In genomic region chr16:17740080-17740479, GRCm38 (mm10) we compare ENCODE assay signal across 25 mouse cellular contexts. TPM values are rescaled to one million over a fixed set of nuclear protein-coding genes. Genes with fewer than 3 reads are reported as not detected.
DNase-seq lines count a peak whose midpoint lies in the region; ATAC-seq and TF ChIP-seq lines count a peak whose summit lies in the region.
"Had no signal": no experiment of that assay in that cellular context is flagged by ENCODE, and none has a peak within 500 bp of the region (broad histone marks: within the 10 kb centered on the region; RNA-seq: fewer than 3 reads in every experiment).

No protein-coding gene starts in this region.

- ATAC-seq in liver, postnatal 0 days = peak; percentile 21; the same call in 1 of the 2 replicates
- ATAC-seq: activated CD4-positive, CD25-positive, alpha-beta regulatory T cell, adult 4 months; CD4-positive, CD25-positive, alpha-beta regulatory T cell, adult 4 months; forebrain, embryonic 13.5 days; forebrain, embryonic 15.5 days; forebrain, postnatal 0 days had no signal

- DNase-seq in liver, postnatal 0 days = no peak
- DNase-seq in liver (no peak), 3T3-L1 (ENCODE audit: low read depth, low spot score) (peak; percentile 65), MEL (ENCODE audit: low read depth, low spot score) (no peak)
- DNase-seq in gastrocnemius, adult 2 months = no peak
- no peak for DNase-seq in layer of hippocampus, adult 9-10 months (ENCODE audit: low spot score)
- no peak for DNase-seq in urinary bladder, postnatal 4 days (ENCODE audit: low spot score in 2 of 2)
- DNase-seq: adrenal gland, adult 8-10 months; adrenal gland, postnatal 14 days; adrenal gland, postnatal 36 days; cerebellum, adult 11-12 months; cerebellum, adult 2 months; cerebellum, adult 9-10 months; cerebellum, postnatal 10 days; cerebellum, postnatal 25 days; forebrain, postnatal 0 days had no signal

- H3K4me3 ChIP-seq in liver, postnatal 0 days (ENCODE audit: low read depth, low read length) = no peak overlapping the region
- H3K4me3 ChIP-seq in MEL (ENCODE audit: control insufficient read depth in 1 of 2, insufficient read depth in 1 of 2, low read depth in 2 of 2, low read length in 2 of 2) = no peak overlapping the region
- H3K4me3 ChIP-seq in myocyte = no peak overlapping the region
- H3K4me3 ChIP-seq in gastrocnemius, adult 2 months = no peak overlapping the region
- H3K4me3 ChIP-seq: embryonic facial prominence, embryonic 10.5 days; embryonic facial prominence, embryonic 12.5 days; forebrain, embryonic 13.5 days; forebrain, embryonic 15.5 days had no signal

- H3K79me2 ChIP-seq in MEL (ENCODE audit: control insufficient read depth, insufficient read depth, low read length, poor library complexity) (no peaks in the 10 kb centered on the region), myocyte (ENCODE audit: control insufficient read depth, insufficient read depth) (no peaks in the 10 kb centered on the region)

- no peak overlapping the region for H3K4me2 ChIP-seq in liver, postnatal 0 days (ENCODE audit: low read depth, low read length)
- peak overlapping the region; percentile 29 for H3K4me2 ChIP-seq in myocyte (ENCODE audit: low read depth)
- H3K4me2 ChIP-seq: embryonic facial prominence, embryonic 12.5 days; forebrain, embryonic 13.5 days; forebrain, embryonic 15.5 days had no signal

- 59% methylated on average over 4 of the region's 4 CpGs for WGBS in liver, postnatal 0 days (ENCODE audit: insufficient replicate concordance)

- intact Hi-C loops in gastrocnemius, adult 2 months (cut with DNase I) = no loop called here

- no peak for TF ChIP-seq POLR2A in MEL (IDR thresholded peaks at IDR 0.05; ENCODE audit: control insufficient read depth in 1 of 2, insufficient read depth in 1 of 2, low read depth in 1 of 2, low read length in 2 of 2, poor library complexity in 1 of 2)
- no peak for TF ChIP-seq POLR2A in myocyte (IDR thresholded peaks at IDR 0.05; ENCODE audit: insufficient read length, low read depth)

- H3K27me3 ChIP-seq in liver, postnatal 0 days (ENCODE audit: insufficient read depth, low read length) = 0 out of 2 replicates have a peak, but pooled peaks cover 2% of the 10 kb centered on the region
- H3K27me3 ChIP-seq in MEL (ENCODE audit: control insufficient read depth in 1 of 2, insufficient read depth in 2 of 2, low read length in 2 of 2) (no peaks in the 10 kb centered on the region), myocyte (ENCODE audit: control insufficient read depth, insufficient read depth, insufficient read length) (no peaks in the 10 kb centered on the region)
- H3K27me3 ChIP-seq: forebrain, embryonic 15.5 days had no signal

- no peak for TF ChIP-seq EP300 in liver, postnatal 0 days (IDR thresholded peaks at IDR 0.05; ENCODE audit: low read depth)
- TF ChIP-seq EP300 in MEL (IDR thresholded peaks at IDR 0.05; ENCODE audit: low read depth in 1 of 2, low read length in 2 of 2) = 0 out of 4 replicates have a peak, but pooled peaks of 1 of the 2 experiments have one; percentile 32

- no peak overlapping the region for H3ac ChIP-seq in myocyte (ENCODE audit: control insufficient read depth, insufficient read length)

- TF ChIP-seq RAD21 in MEL (IDR thresholded peaks at IDR 0.05; ENCODE audit: low read depth, low read length) = no peak

- no peak for TF ChIP-seq CTCF in liver, postnatal 0 days (IDR thresholded peaks at IDR 0.05; ENCODE audit: low read depth)
- TF ChIP-seq CTCF in MEL (IDR thresholded peaks at IDR 0.05 in 2 of 3, conservative IDR thresholded peaks at IDR 0.05 in 1 of 3; ENCODE audit: control insufficient read depth in 1 of 3, insufficient read depth in 1 of 3, low read depth in 2 of 3, low read length in 3 of 3, poor library complexity in 1 of 3, severe bottlenecking in 1 of 3) = no peak
- TF ChIP-seq CTCF in gastrocnemius, adult 2 months (IDR thresholded peaks at IDR 0.05) = no peak

- H3K4me1 ChIP-seq in liver, postnatal 0 days (ENCODE audit: insufficient read depth) = no peaks in the 10 kb centered on the region
- H3K4me1 ChIP-seq in MEL (ENCODE audit: control insufficient read depth in 1 of 2, insufficient read depth in 2 of 2, low read length in 2 of 2) = peaks cover 0 to 22% of the 10 kb centered on the region in 2 experiments
- H3K4me1 ChIP-seq: embryonic facial prominence, embryonic 10.5 days; embryonic facial prominence, embryonic 12.5 days; forebrain, embryonic 13.5 days; forebrain, embryonic 15.5 days had no signal

- no peak overlapping the region for H3K9ac ChIP-seq in liver, postnatal 0 days (replicated peaks)
- H3K9ac ChIP-seq in MEL (ENCODE audit: control insufficient read depth, low read depth, low read length, poor library complexity, severe bottlenecking) = no peak overlapping the region
- H3K9ac ChIP-seq: embryonic facial prominence, embryonic 12.5 days; forebrain, embryonic 13.5 days; forebrain, embryonic 15.5 days; forebrain, postnatal 0 days had no signal

- H3K9me3 ChIP-seq in liver, postnatal 0 days (ENCODE audit: low read length) = no peaks in the 10 kb centered on the region
- H3K9me3 ChIP-seq in MEL (replicated peaks; ENCODE audit: insufficient read depth, low read length) = no peaks in the 10 kb centered on the region
- H3K9me3 ChIP-seq: embryonic facial prominence, embryonic 12.5 days; forebrain, embryonic 13.5 days; forebrain, embryonic 15.5 days had no signal

- H3K27ac ChIP-seq in liver, postnatal 0 days (ENCODE audit: low read depth) = no peak overlapping the region
- H3K27ac ChIP-seq in MEL (ENCODE audit: control insufficient read depth, low read depth, low read length) = no peak overlapping the region
- H3K27ac ChIP-seq in gastrocnemius, adult 2 months = no peak overlapping the region
- H3K27ac ChIP-seq: embryonic facial prominence, embryonic 10.5 days; embryonic facial prominence, embryonic 12.5 days; forebrain, embryonic 13.5 days; forebrain, embryonic 15.5 days had no signal

- H3K36me3 ChIP-seq in liver, postnatal 0 days (replicated peaks; ENCODE audit: insufficient read depth, low read length) = no peaks in the 10 kb centered on the region
- H3K36me3 ChIP-seq in MEL (ENCODE audit: control insufficient read depth in 1 of 2, insufficient read depth in 2 of 2, low read length in 2 of 2) (peaks cover 0 to 23% of the 10 kb centered on the region in 2 experiments; a peak in 2 of 4 replicates), myocyte (ENCODE audit: control insufficient read depth, insufficient read depth) (no peaks in the 10 kb centered on the region)
- H3K36me3 ChIP-seq: embryonic facial prominence, embryonic 10.5 days; embryonic facial prominence, embryonic 12.5 days; forebrain, embryonic 15.5 days; G1E had no signal

TF ChIP-seq in MEL, 35 proteins besides CTCF, POLR2A, EP300 and RAD21:
- TF ChIP-seq RCOR1 (IDR thresholded peaks at IDR 0.05; ENCODE audit: low read depth, low read length) = 0 out of 2 replicates have a peak, but pooled peaks have one; percentile 9
- peak; percentile 46 for TF ChIP-seq TAL1 (IDR thresholded peaks at IDR 0.05; ENCODE audit: low read length)
- peak; percentile 18; the same call in 1 of the 2 replicates for TF ChIP-seq ETS1 (IDR thresholded peaks at IDR 0.05; ENCODE audit: low read depth, low read length)
- TF ChIP-seq USF1 (IDR thresholded peaks at IDR 0.05; ENCODE audit: low read depth, low read length) = 0 out of 2 replicates have a peak, but pooled peaks have one; percentile 20
- TF ChIP-seq KAT2A (conservative IDR thresholded peaks at IDR 0.05; ENCODE audit: low read depth, low read length) = no peak
- peak; percentile 37; the same call in 1 of the 2 replicates for TF ChIP-seq GATA1 (IDR thresholded peaks at IDR 0.05; ENCODE audit: low read depth, low read length)

TF ChIP-seq in myocyte, 11 proteins besides CTCF, POLR2A, EP300 and RAD21:
- TF ChIP-seq MYOG (IDR thresholded peaks at IDR 0.05; ENCODE audit: control insufficient read depth in 1 of 3, insufficient read depth in 1 of 3, insufficient read length in 2 of 3, low read depth in 2 of 3) (peak in 1 of 3 experiments; percentile 19), USF1 (IDR thresholded peaks at IDR 0.05; ENCODE audit: low read depth) (peak; percentile 69), SRF (IDR thresholded peaks at IDR 0.05; ENCODE audit: control insufficient read depth, insufficient read length, low read depth) (no peak), TCF12 (IDR thresholded peaks at IDR 0.05; ENCODE audit: insufficient read depth, poor library complexity, severe bottlenecking) (peak; percentile 39), E2F4 (IDR thresholded peaks at IDR 0.05; ENCODE audit: insufficient read depth) (no peak), CEBPB (IDR thresholded peaks at IDR 0.05; ENCODE audit: insufficient read depth, poor library complexity, severe bottlenecking) (0 out of 2 replicates have a peak, but pooled peaks have one; percentile 21), MYOD1 (IDR thresholded peaks at IDR 0.05; ENCODE audit: control insufficient read depth in 1 of 3, insufficient read length in 2 of 3, low read depth in 2 of 3) (peak in 2 of 3 experiments; percentile 46 to 50), REST (IDR thresholded peaks at IDR 0.05; ENCODE audit: insufficient read depth, insufficient read length) (no peak)

RNA-seq across cellular contexts. Expression of gene Med15, which starts 7.4 kb away (rescaled TPM):
- 11.0 and 11.6 TPM in 2 replicates for polyA plus RNA-seq in liver, postnatal 0 days (2015; fragmentation: Nextera tagmentation; extraction: Ambion mirVana)
- total RNA-seq in MEL (2012; rRNA removed) = 25.9 and 27.6 TPM in 2 replicates
- polyA plus RNA-seq in MEL (2012; ENCODE audit: insufficient read depth in 1 of 2, insufficient read length in 2 of 2, low read depth in 1 of 2, low replicate concordance in 2 of 2, missing spikeins in 1 of 2) (10 to 100 TPM in 1 of 2 experiments, not detected in 1; 62.0 TPM), myocyte (2012; fragmentation: generic; extraction: Trizol) (42.9 TPM)
- 10 to 100 TPM; 20.2 to 20.5 TPM for total RNA-seq in gastrocnemius, adult 2 months (2021)

RNA-seq across cellular contexts. Expression of gene Klhl22, which starts 19.3 kb away (rescaled TPM):
- 7.8 and 8.0 TPM in 2 replicates for polyA plus RNA-seq in liver, postnatal 0 days (2015; fragmentation: Nextera tagmentation; extraction: Ambion mirVana)
- 93.6 and 97.0 TPM in 2 replicates for total RNA-seq in MEL (2012; rRNA removed)
- 100 to 1,000 TPM in 1 of 2 experiments, 10 to 100 TPM in 1; 82.4 to 191 TPM for polyA plus RNA-seq in MEL (2012; ENCODE audit: insufficient read depth in 1 of 2, insufficient read length in 2 of 2, low read depth in 1 of 2, low replicate concordance in 2 of 2, missing spikeins in 1 of 2)
- 107 TPM for polyA plus RNA-seq in myocyte (2012; fragmentation: generic; extraction: Trizol)
- 10 to 100 TPM; 20.5 to 23.6 TPM for total RNA-seq in gastrocnemius, adult 2 months (2021)
- total RNA-seq: CH12.LX had no signal
- polyA plus RNA-seq: G1E had no signal

RNA-seq across cellular contexts. Expression of gene Scarf2, which starts 57.0 kb away (rescaled TPM):
- 0.97 and 1.6 TPM in 2 replicates for polyA plus RNA-seq in liver, postnatal 0 days (2015; fragmentation: Nextera tagmentation; extraction: Ambion mirVana)
- total RNA-seq in MEL (2012; rRNA removed) = 0.62 TPM in 2 replicates
- 1 to 10 TPM in 1 of 2 experiments, not detected in 1; 1.2 TPM for polyA plus RNA-seq in MEL (2012; ENCODE audit: insufficient read depth in 1 of 2, insufficient read length in 2 of 2, low read depth in 1 of 2, low replicate concordance in 2 of 2, missing spikeins in 1 of 2)
- polyA plus RNA-seq in myocyte (2012; fragmentation: generic; extraction: Trizol) = 25.9 TPM
- 1 to 10 TPM; 3.6 to 5.2 TPM for total RNA-seq in gastrocnemius, adult 2 months (2021)
- total RNA-seq: CH12.LX, G1E had no signal
- polyA plus RNA-seq: activated CD4-positive, CD25-positive, alpha-beta regulatory T cell, adult 4 months; CD4-positive, CD25-positive, alpha-beta regulatory T cell, adult 4 months; G1E had no signal

Comparison
In these comparisons a context has a peak if more than half of its experiments do, and no peak if none do; other contexts are left out.
1. RNA of gene Scarf2, which starts 57.0 kb away (polyA plus RNA-seq): 25.9 TPM in myocyte (single experiment); 1.2 TPM in MEL and 0.97 to 1.6 TPM in liver, postnatal 0 days; every median in the first group is over 10 times any median in the second.